Mouse (Mus musculus): ENCODE measurements at regions not wholly inside any gene's neighbourhood (a gene's known extent, or its start where the extent isn't known, plus 50 kb on each side); places are given as distances from the start of the nearest gene placed in this dataset.

- no peak for DNase-seq (ENCODE audit: low spot score)
Observed at GRCm38 (mm10) chr3:145207071-145207470, 85.2 kb upstream of the Col24a1 start.

GRCm38 (mm10) chr3:145210166-145210565 is 82.1 kb upstream of the Col24a1 start:
- no peak for DNase-seq (ENCODE audit: low spot score)

GRCm38 (mm10) chr3:145216987-145217515 is 75.2 kb upstream of the Col24a1 start:
- DNase-seq (ENCODE audit: low spot score): peak; percentile 61

DNA sequence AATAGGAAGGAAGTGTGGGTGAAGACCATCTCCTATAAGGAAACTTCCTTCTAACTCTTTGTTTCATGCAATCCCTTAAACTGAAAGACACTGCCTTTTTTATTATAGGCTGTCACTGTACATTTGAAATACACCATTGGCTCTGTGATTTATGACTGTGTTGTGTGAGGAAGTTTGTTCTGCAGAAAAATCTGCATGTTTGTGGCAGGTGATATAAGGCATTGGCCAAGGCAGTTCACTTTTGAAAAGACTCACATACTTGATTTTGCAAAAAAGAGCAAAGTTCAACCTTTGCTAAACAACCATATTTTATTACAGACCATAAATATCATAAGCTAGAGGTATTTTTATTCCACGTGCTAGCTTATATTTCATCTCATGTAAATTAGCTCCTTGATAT is 69.3 kb upstream of the Col24a1 start:
- DNase-seq (ENCODE audit: low spot score): no peak

DNA sequence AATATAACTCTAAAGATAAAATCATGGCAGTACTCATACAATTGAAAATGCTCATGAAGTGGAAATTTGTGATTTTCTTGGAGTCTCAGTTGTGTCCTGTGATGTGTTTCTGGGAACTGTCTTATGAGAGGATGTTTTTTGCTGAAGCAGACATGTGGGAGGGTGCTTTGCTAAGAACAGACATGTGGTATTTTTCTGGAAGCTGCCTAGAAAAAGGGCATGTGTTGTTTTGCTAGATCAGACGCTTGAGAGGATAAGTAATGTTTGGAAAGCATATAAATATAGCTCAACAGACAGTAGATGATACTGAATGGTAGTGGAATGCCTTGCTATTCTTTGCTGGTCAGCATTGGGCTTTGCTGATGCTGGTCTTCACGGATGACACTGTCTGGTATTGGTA is 68.2 kb upstream of the Col24a1 start:
- no peak for DNase-seq (ENCODE audit: low spot score)

GRCm38 (mm10) chr3:145230721-145231120 is 61.6 kb upstream of the Col24a1 start:
- DNase-seq (ENCODE audit: low spot score): no peak

DNA sequence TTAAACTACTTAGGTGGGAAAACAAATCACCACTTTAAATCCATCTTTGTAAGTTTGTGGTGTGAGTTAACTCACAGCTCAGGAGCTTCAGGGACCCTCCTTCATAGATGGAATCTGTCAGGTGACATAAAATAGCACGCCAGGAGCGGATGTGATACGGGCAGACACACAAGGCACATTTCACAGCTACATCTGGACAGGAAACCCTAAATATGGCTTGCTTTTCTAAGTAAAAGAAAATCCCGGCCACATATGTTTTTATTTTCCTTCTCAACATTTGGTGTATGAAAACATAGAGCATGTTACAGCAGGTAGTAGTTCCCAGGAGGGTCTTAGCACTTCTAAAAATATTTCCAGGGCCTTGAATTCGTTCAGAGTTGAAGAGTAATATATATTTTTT is 50.1 kb upstream of the Col24a1 start:
- DNase-seq (ENCODE audit: low spot score): no peak

All from testis, postnatal 10 days (tissue).